Mouse (Mus musculus): ENCODE measurements around the gene Cytip.

- no peak for TF ChIP-seq CTCF (IDR thresholded peaks at IDR 0.05; ENCODE audit: low read depth)
- TF ChIP-seq EP300 (IDR thresholded peaks at IDR 0.05; ENCODE audit: low read depth): no peak
These were observed 45.3 kb downstream of the Cytip start for GRCm38 (mm10) chr2:58149983-58150405.
